Mouse (Mus musculus) MN1 (cell line): ENCODE data around the gene Olfr1025-ps1.

Source experiments
- DNase-seq: peaks from one replicate; pipeline ENCODE4 v3.0.0-alpha.2; 2016; ENCODE audit warnings: low spot score

Olfr1025-ps1 gene

GRCm38 (mm10) chr2:85914893-85915292, at the start of gene Olfr1025-ps1:
Gene Olfr1025-ps1 (plus strand): TSS chr2:85915193.
- no peak for DNase-seq

- DNase-seq, result no peak
These were observed 46.7 kb upstream of the Olfr1025-ps1 start, which contains the start of gene Olfr1022 for GRCm38 (mm10) chr2:85868294-85868693. Gene Olfr1022 (plus strand): TSS chr2:85868594.

- no peak for DNase-seq
These were observed 29.7 kb upstream of the Olfr1025-ps1 start, which contains the start of gene Olfr1023 for GRCm38 (mm10) chr2:85885340-85885739. Gene Olfr1023 (plus strand): TSS chr2:85885640.

GRCm38 (mm10) chr2:85904952-85905351, 10.0 kb upstream of the Olfr1025-ps1 start, which contains the start of gene Olfr1024:
Gene Olfr1024 (minus strand): TSS chr2:85905052.
- DNase-seq, result no peak

GRCm38 (mm10) chr2:85913197-85913596, 1.8 kb upstream of the Olfr1025-ps1 start:
- no peak for DNase-seq

GRCm38 (mm10) chr2:85921258-85921657, 6.3 kb downstream of the Olfr1025-ps1 start, which contains the start of gene Olfr1026:
Gene Olfr1026 (plus strand): TSS chr2:85921558.
- no peak for DNase-seq

- no peak for DNase-seq
These were observed 35.1 kb downstream of the Olfr1025-ps1 start, which contains the start of gene Olfr1028 for GRCm38 (mm10) chr2:85950137-85950536. Gene Olfr1028 (plus strand): TSS chr2:85950437.
